Mouse (Mus musculus): ENCODE measurements around the gene Ctcfl.

Gene Ctcfl

DNA sequence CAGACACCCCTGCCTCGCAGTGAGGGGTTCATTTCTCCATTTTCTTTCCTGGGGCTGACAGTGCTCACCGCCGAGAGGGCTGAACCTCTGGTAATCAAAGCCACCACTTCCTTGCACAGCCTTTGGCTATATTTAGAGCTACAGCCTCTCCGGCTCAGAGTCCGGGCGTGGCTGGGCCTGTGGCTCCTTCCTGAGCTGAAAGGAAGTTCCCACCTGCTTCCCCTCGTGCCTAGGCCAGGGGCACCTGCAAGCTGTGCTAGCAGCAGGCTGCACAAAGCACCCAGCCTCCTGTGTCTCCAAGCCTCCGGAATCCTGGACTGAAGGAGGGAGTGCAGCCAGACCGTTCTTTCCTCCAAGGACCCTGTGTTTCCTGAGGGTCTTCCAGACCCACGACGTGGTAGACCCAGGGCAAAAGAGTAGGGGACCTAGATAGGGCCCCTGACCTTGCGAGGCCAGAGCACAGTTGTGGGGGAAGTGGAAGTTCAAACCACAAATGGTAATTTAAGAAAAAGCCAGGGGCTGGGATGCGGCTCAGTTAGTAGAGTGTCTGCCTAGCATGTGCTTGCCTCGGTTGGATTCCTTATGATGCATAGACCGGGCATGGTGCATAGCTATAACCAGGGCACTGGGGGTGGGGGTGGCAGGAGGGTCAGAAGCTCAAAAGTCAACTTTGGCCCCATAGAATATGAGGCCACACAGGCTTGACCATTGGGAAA lies 72.6 kb downstream of the Ctcfl start:
- DNase-seq: peak; percentile 70

DNA sequence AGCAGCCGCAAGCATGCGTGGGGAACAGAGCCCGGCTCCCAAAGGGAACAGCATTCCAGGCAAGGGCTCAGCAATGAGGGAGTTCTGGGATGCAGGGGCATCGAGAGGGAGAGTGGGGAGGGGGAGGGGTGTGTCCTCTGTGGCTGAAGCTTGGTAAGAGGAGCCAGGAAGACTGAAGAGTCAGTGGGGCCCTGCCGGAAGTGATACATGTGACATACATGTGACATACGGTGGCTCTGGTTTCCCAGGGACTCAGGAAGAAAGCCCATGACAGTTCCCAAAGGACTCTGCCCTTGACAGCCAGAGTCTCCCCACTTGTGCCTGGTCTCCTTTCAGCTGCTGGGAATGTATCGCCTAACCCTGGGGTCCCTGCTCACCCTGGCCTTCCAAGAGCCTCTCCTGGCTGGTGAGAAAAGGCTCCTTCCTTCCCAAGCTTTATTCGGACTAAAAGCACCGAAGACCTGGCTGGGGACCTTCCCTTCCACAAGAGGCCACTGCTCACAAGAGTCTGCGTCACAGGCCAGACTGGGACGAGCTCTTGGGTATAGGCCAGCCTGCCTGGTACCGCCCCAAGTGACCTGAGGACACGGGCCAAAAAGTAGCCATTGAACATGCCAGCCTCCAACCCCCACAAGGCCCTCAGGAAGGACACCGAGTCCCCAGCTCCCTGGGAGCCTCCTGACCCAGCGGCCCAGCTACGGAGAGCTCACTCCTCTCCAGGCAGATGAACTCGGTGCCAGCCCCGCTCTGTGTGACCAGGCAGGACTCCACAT lies 74.9 kb downstream of the Ctcfl start:
- peak; percentile 14 for DNase-seq

Data from liver (tissue).